Mouse (Mus musculus): Measurements from ENCODE around the gene Bysl.
"Not testable (repeated sequence)": the region's sequence is repeated elsewhere in the genome, so short reads cannot be mapped to it uniquely, and the experiment has no call there.

The Bysl gene

GRCm38 (mm10) chr17:47610849-47611660 lies at the start of gene Bysl, which contains the start of the genes Med20 and Gm20517:
Gene Bysl (minus strand): TSS chr17:47611492.
Gene Med20 (plus strand): TSS chr17:47611582.
Gene Gm20517 (plus strand): TSS chr17:47611589.
- peak; percentile 98 for DNase-seq

- DNase-seq: no peak
Observed at GRCm38 (mm10) chr17:47658741-47659243, 47.5 kb upstream of the Bysl start.

GRCm38 (mm10) chr17:47657901-47658300 lies 46.6 kb upstream of the Bysl start:
- DNase-seq: no peak

GRCm38 (mm10) chr17:47655697-47656096 lies 44.4 kb upstream of the Bysl start:
- DNase-seq: no peak

GRCm38 (mm10) chr17:47654346-47654745 lies 43.1 kb upstream of the Bysl start:
- DNase-seq: not testable (repeated sequence)

- no peak for DNase-seq
Observed at GRCm38 (mm10) chr17:47651953-47652352, 40.7 kb upstream of the Bysl start.

- DNase-seq: no peak
Observed at GRCm38 (mm10) chr17:47648966-47649365, 37.7 kb upstream of the Bysl start.

- DNase-seq: peak; percentile 85
Observed at GRCm38 (mm10) chr17:47646683-47647082, 35.4 kb upstream of the Bysl start.

- no peak for DNase-seq
Observed at GRCm38 (mm10) chr17:47642992-47643391, 31.7 kb upstream of the Bysl start.

- DNase-seq: peak; percentile 38
Observed at GRCm38 (mm10) chr17:47633999-47634770, 22.9 kb upstream of the Bysl start.

GRCm38 (mm10) chr17:47632181-47632840 lies 21.0 kb upstream of the Bysl start:
- DNase-seq: no peak

- no peak for DNase-seq
Observed at GRCm38 (mm10) chr17:47630678-47631065, 19.4 kb upstream of the Bysl start, which contains the start of gene Usp49. Gene Usp49 (plus strand): TSS chr17:47630690.

GRCm38 (mm10) chr17:47629717-47630677 lies 18.7 kb upstream of the Bysl start:
- no peak for DNase-seq

- DNase-seq: peak; percentile 97
Observed at GRCm38 (mm10) chr17:47628851-47629676, 17.8 kb upstream of the Bysl start.

GRCm38 (mm10) chr17:47627791-47628190 lies 16.5 kb upstream of the Bysl start:
- no peak for DNase-seq

GRCm38 (mm10) chr17:47626031-47626430 lies 14.7 kb upstream of the Bysl start:
- peak; percentile 61 for DNase-seq

GRCm38 (mm10) chr17:47625088-47625487 lies 13.8 kb upstream of the Bysl start:
- DNase-seq: peak; percentile 36

- not testable (repeated sequence) for DNase-seq
Observed at GRCm38 (mm10) chr17:47624572-47624971, 13.3 kb upstream of the Bysl start.

- no peak for DNase-seq
Observed at GRCm38 (mm10) chr17:47622912-47623554, 11.7 kb upstream of the Bysl start.

Measured in lung, postnatal 10 days (tissue).